ENCODE assay signal across 8 mouse cellular contexts in the genomic region with DNA sequence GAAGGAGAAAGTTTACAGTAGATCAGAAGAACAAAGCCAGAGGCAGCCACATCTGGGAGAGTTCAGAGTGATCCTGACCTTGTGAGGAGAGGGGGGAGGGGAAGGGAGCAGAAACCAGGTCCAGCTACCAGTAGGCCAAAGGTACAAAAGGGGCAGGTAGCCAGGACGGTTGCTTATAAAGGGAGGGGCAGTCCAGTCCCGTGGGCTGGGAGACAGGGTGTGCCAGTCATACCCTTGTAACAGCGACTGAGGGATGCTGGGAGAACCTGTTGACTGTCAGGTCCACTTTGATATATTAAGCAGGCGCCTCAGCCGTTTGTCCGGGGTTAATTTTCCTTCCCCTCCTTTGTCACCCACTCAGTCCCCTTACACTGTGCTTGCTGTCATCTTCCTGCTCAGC. TPM values are rescaled to one million over a fixed set of nuclear protein-coding genes. Genes with fewer than 3 reads are reported as not detected.
DNase-seq lines count a peak whose midpoint lies in the region; ATAC-seq lines count a peak whose summit lies in the region.

No protein-coding gene starts in this region.

- H3K36me3 ChIP-seq in midbrain, embryonic 12.5 days = peaks cover 22% of the 10 kb centered on the region
- peaks cover 45% of the 10 kb centered on the region for H3K36me3 ChIP-seq in midbrain, embryonic 13.5 days
- H3K36me3 ChIP-seq in forebrain, embryonic 12.5 days (replicated peaks) = peaks cover 6% of the 10 kb centered on the region

- no peak overlapping the region for H3K9ac ChIP-seq in midbrain, embryonic 12.5 days (replicated peaks)
- no peak overlapping the region for H3K9ac ChIP-seq in midbrain, embryonic 13.5 days (replicated peaks)
- 0 out of 2 replicates have a peak overlapping the region, but pooled peaks have one; percentile 7 for H3K9ac ChIP-seq in forebrain, embryonic 12.5 days

- peaks cover 28% of the 10 kb centered on the region for H3K4me1 ChIP-seq in midbrain, embryonic 12.5 days
- peaks cover 21% of the 10 kb centered on the region; the same call in 1 of the 2 replicates for H3K4me1 ChIP-seq in midbrain, embryonic 13.5 days (replicated peaks)
- peaks cover 28% of the 10 kb centered on the region for H3K4me1 ChIP-seq in forebrain, embryonic 12.5 days

- H3K9me3 ChIP-seq in midbrain, embryonic 12.5 days = no peaks in the 10 kb centered on the region
- no peaks in the 10 kb centered on the region for H3K9me3 ChIP-seq in midbrain, embryonic 13.5 days
- H3K9me3 ChIP-seq in forebrain, embryonic 12.5 days = no peaks in the 10 kb centered on the region

- H3K27ac ChIP-seq in midbrain, embryonic 12.5 days (replicated peaks) = peak overlapping the region; percentile 52
- H3K27ac ChIP-seq in midbrain, embryonic 13.5 days = no peak overlapping the region
- 0 out of 2 replicates have a peak overlapping the region, but pooled peaks have one; percentile 20 for H3K27ac ChIP-seq in forebrain, embryonic 12.5 days

- DNase-seq in kidney, adult 9 months = peak; percentile 78
- peak; percentile 70 for DNase-seq in lung, postnatal 10 days
- DNase-seq in yolk sac, embryonic 10.5 days (ENCODE audit: low spot score) = peak; percentile 89
- no peak for DNase-seq in frontal cortex, postnatal 10 days (ENCODE audit: low spot score in 2 of 2)
- no peak for DNase-seq in right cerebral cortex, postnatal 10 days (ENCODE audit: low spot score in 2 of 2)

- H3K4me3 ChIP-seq in midbrain, embryonic 12.5 days = no peak overlapping the region
- no peak overlapping the region for H3K4me3 ChIP-seq in midbrain, embryonic 13.5 days (replicated peaks)
- no peak overlapping the region for H3K4me3 ChIP-seq in forebrain, embryonic 12.5 days (replicated peaks)

- H3K27me3 ChIP-seq in midbrain, embryonic 12.5 days = no peaks in the 10 kb centered on the region
- no peaks in the 10 kb centered on the region for H3K27me3 ChIP-seq in midbrain, embryonic 13.5 days
- H3K27me3 ChIP-seq in forebrain, embryonic 12.5 days = no peaks in the 10 kb centered on the region

- H3K4me2 ChIP-seq in midbrain, embryonic 12.5 days (replicated peaks) = no peak overlapping the region
- H3K4me2 ChIP-seq in midbrain, embryonic 13.5 days (replicated peaks) = no peak overlapping the region
- H3K4me2 ChIP-seq in forebrain, embryonic 12.5 days = no peak overlapping the region

- WGBS in midbrain, embryonic 12.5 days = 37% methylated on average over 6 of the region's 6 CpGs
- 40% methylated on average over 6 of the region's 6 CpGs for WGBS in midbrain, embryonic 13.5 days
- 38% methylated on average over 6 of the region's 6 CpGs for WGBS in forebrain, embryonic 12.5 days

- ATAC-seq in midbrain, embryonic 12.5 days (ENCODE audit: low FRiP score, low read depth) = no peak
- no peak for ATAC-seq in midbrain, embryonic 13.5 days
- no peak for ATAC-seq in forebrain, embryonic 12.5 days (ENCODE audit: low FRiP score)

RNA-seq across cellular contexts. Expression of gene Adamtsl4, which starts 12.9 kb away (rescaled TPM):
- polyA plus RNA-seq in midbrain, embryonic 12.5 days (2016; fragmentation: Nextera tagmentation; extraction: Ambion mirVana) = 1.3 and 1.5 TPM in 2 replicates
- polyA plus RNA-seq in midbrain, embryonic 13.5 days (2015; fragmentation: Nextera tagmentation; extraction: Ambion mirVana) = 0.68 and 1.9 TPM in 2 replicates
- 0.65 and 1.1 TPM in 2 replicates for polyA plus RNA-seq in forebrain, embryonic 12.5 days (2016; fragmentation: Nextera tagmentation; extraction: Ambion mirVana)

RNA-seq across cellular contexts. Expression of gene Mcl1, which starts 16.2 kb away (rescaled TPM):
- polyA plus RNA-seq in midbrain, embryonic 12.5 days (2016; fragmentation: Nextera tagmentation; extraction: Ambion mirVana) = 74.3 and 88.9 TPM in 2 replicates
- polyA plus RNA-seq in midbrain, embryonic 13.5 days (2015; fragmentation: Nextera tagmentation; extraction: Ambion mirVana) = 46.9 and 56.3 TPM in 2 replicates
- polyA plus RNA-seq in forebrain, embryonic 12.5 days (2016; fragmentation: Nextera tagmentation; extraction: Ambion mirVana) = 69.3 and 74.0 TPM in 2 replicates

RNA-seq across cellular contexts. Expression of gene Ensa, which starts 50.0 kb away (rescaled TPM):
- 100 and 106 TPM in 2 replicates for polyA plus RNA-seq in midbrain, embryonic 12.5 days (2016; fragmentation: Nextera tagmentation; extraction: Ambion mirVana)
- polyA plus RNA-seq in midbrain, embryonic 13.5 days (2015; fragmentation: Nextera tagmentation; extraction: Ambion mirVana) = 116 TPM in 2 replicates
- 102 and 104 TPM in 2 replicates for polyA plus RNA-seq in forebrain, embryonic 12.5 days (2016; fragmentation: Nextera tagmentation; extraction: Ambion mirVana)

Comparison
In these comparisons a context has a peak if more than half of its experiments do, and no peak if none do; other contexts are left out.
1. DNase-seq: peak in kidney, adult 9 months (single experiment), lung, postnatal 10 days (single experiment) and yolk sac, embryonic 10.5 days (single experiment); none in frontal cortex, postnatal 10 days (0 of 2) and right cerebral cortex, postnatal 10 days (0 of 2).